Mouse (Mus musculus): ENCODE results near the gene Ppp2r1b.

GRCm38 (mm10) chr9:50823779-50824453, 21.2 kb upstream of the Ppp2r1b start:
- peak; percentile 54 for TF ChIP-seq GATA1 (IDR thresholded peaks at IDR 0.05; ENCODE audit: low read length)
- TF ChIP-seq TAL1 (IDR thresholded peaks at IDR 0.05; ENCODE audit: low read length), result peak; percentile 74
